Mouse (Mus musculus) adrenal gland (tissue): Measurements from ENCODE around the gene Rpl3.

ENCODE experiments used
- intact Hi-C: fragments of 180-260 bp; cut with DNase I; formaldehyde crosslinking; loops from one replicate; pipeline ENCODE4 v1.15.1; 2025
- microRNA-seq, 2 experiments: library from miRNA; unstranded; fragments of <30 nt; microRNA quantifications; one replicate each; pipeline ENCODE4; 2019

Gene Rpl3

GRCm38 (mm10) chr15:80045749-80046148 lies 45.9 kb downstream of the Rpl3 start:
- intact Hi-C loops, result no loop called here

- intact Hi-C loops, result no loop called here
Measured at GRCm38 (mm10) chr15:80044249-80044648, 47.4 kb downstream of the Rpl3 start.

- intact Hi-C loops, result no loop called here
Measured at GRCm38 (mm10) chr15:80042152-80042551, 49.5 kb downstream of the Rpl3 start.

- intact Hi-C loops, result no loop called here
Measured at GRCm38 (mm10) chr15:80038110-80038391, 53.6 kb downstream of the Rpl3 start.

GRCm38 (mm10) chr15:80037255-80038109 lies 54.2 kb downstream of the Rpl3 start:
- intact Hi-C loops, result no loop called here

GRCm38 (mm10) chr15:80035341-80035885 lies 56.3 kb downstream of the Rpl3 start:
- intact Hi-C loops, result no loop called here

- intact Hi-C loops, result no loop called here
Measured at GRCm38 (mm10) chr15:80034913-80035312, 56.8 kb downstream of the Rpl3 start.

GRCm38 (mm10) chr15:80034366-80034765 lies 57.3 kb downstream of the Rpl3 start:
- intact Hi-C loops, result no loop called here

- intact Hi-C loops, result no loop called here
Measured at GRCm38 (mm10) chr15:80031133-80031532, 60.5 kb downstream of the Rpl3 start.

- intact Hi-C loops, result no loop called here
Measured at GRCm38 (mm10) chr15:80030399-80030798, 61.3 kb downstream of the Rpl3 start.

- intact Hi-C loops, result no loop called here
Measured at GRCm38 (mm10) chr15:80028862-80029261, 62.8 kb downstream of the Rpl3 start.

Small RNA genes within 50 kb of the gene (microRNA-seq; reads per million reads assigned to microRNA genes)
- 70.9 to 199 reads per million in 2 experiments for gene Snord43
